Mouse (Mus musculus): ENCODE data around the gene Megf8. TPM values are rescaled to one million over a fixed set of nuclear protein-coding genes. Genes with fewer than 3 reads are reported as not detected.

The Megf8 gene
- polyA plus RNA-seq, 1 experiment from 2014 or later: 11.3 TPM

DNA sequence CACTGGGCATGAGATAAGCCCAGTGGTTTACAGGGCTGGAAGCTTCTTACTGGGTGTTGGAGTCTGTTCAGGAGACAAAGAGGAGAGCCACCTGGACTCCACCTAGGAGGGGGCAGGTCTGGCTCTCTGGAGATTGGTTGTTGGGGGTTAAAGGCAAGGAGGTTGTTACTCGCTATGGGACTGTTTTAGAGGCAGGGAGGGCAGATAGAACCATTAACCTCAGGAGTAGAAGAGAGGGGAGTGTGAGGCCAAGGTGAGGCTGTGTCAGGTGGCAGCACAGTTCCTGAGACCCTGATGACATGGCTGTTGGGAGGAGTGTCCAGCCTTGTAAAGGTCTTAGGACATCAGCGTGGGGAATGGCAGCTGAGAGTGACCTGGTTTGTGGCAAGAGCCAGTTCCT lies 32.8 kb upstream of the Megf8 start:
- H3K36me3 ChIP-seq (ENCODE audit: control insufficient read depth, insufficient read depth, low read length): peaks cover 17% of the 10 kb centered on the region
- H3K27me3 ChIP-seq (ENCODE audit: control insufficient read depth, insufficient read depth, low read length): no peaks in the 10 kb centered on the region
- ATAC-seq (ENCODE audit: low FRiP score) (no peak), DNase-seq (ENCODE audit: low spot score) (no peak)
- no peaks in the 10 kb centered on the region for H3K9me3 ChIP-seq (ENCODE audit: control insufficient read depth, low read length)
- peaks cover 33% of the 10 kb centered on the region for H3K4me1 ChIP-seq (replicated peaks; ENCODE audit: control insufficient read depth, insufficient read depth, low read length)
- H3K9ac ChIP-seq (ENCODE audit: low read depth, low read length): peak overlapping the region; percentile 76
- H3K4me2 ChIP-seq (replicated peaks; ENCODE audit: low read depth, low read length): peak overlapping the region; percentile 79
- whole genome bisulfite sequencing: 83% methylated on average over 2 of the region's 2 CpGs
- peak overlapping the region; percentile 57 for H3K4me3 ChIP-seq (ENCODE audit: low read depth, low read length)
- H3K27ac ChIP-seq (ENCODE audit: low read depth, low read length): no peak overlapping the region; the same call in 1 of the 2 replicates

DNA sequence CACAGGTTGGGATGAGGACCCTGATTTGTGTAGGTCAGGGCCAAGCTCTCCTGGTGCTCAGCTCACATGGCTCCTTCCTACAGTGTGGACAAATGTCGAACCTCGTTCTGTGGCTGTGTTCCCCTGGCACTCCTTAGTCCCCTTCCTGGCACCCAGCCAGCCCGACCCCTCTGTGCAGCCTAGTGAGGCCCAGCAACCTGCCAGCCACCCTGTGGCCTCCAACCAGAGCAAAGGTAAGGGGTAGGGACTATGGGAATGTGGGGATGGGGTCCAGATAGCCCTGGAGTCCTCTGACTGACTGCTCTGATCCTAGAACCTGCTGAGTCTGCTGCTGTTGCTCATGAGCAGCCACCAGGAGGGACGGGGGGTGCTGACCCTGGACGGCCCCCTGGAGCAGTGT lies 32.2 kb upstream of the Megf8 start:
- H3K4me1 ChIP-seq (replicated peaks; ENCODE audit: control insufficient read depth, insufficient read depth, low read length): peaks cover 32% of the 10 kb centered on the region
- H3K36me3 ChIP-seq (ENCODE audit: control insufficient read depth, insufficient read depth, low read length): peaks cover 22% of the 10 kb centered on the region
- DNase-seq (ENCODE audit: low spot score): no peak
- no peaks in the 10 kb centered on the region for H3K27me3 ChIP-seq (ENCODE audit: control insufficient read depth, insufficient read depth, low read length)
- H3K9me3 ChIP-seq (ENCODE audit: control insufficient read depth, low read length): no peaks in the 10 kb centered on the region
- no peak overlapping the region for H3K27ac ChIP-seq (ENCODE audit: low read depth, low read length)
- no peak for ATAC-seq (ENCODE audit: low FRiP score)
- WGBS: 88% methylated on average over 5 of the region's 5 CpGs
- H3K9ac ChIP-seq (ENCODE audit: low read depth, low read length): peak overlapping the region; percentile 23
- no peak overlapping the region for H3K4me3 ChIP-seq (ENCODE audit: low read depth, low read length)
- 0 out of 2 replicates have a peak overlapping the region, but pooled peaks have one; percentile 5 for H3K4me2 ChIP-seq (replicated peaks; ENCODE audit: low read depth, low read length)

DNA sequence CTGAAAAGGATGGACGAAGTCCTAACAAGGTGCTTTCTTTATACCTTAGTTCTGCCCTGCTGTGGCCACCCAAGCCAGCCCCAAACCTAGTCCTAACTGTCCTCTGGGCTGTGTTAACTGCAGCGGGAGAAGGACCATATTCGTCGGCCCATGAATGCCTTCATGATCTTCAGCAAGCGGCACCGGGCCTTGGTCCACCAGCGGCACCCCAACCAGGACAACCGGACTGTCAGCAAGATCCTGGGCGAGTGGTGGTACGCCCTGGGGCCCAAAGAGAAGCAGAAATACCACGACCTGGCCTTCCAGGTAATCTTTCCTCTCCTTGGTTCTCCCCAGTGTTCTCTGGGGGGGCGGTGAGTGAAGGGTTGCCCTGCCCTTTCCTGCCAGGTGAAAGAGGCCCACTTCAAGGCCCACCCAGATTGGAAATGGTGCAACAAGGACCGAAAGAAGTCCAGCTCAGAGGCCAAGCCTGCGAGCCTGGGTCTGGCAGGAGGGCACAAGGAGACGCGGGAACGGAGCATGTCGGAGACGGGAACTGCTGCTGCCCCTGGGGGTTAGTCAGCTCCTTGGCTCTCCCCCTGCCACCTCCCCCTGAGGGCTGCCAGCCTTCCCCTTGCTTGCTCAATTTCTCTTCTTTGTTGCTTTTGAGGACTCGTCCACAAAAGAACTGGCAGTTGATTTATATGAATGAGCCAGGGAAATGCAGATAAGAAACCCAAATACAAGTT lies 31.3 kb upstream of the Megf8 start:
- H3K27ac ChIP-seq (ENCODE audit: low read depth, low read length): no peak overlapping the region
- no peak overlapping the region for H3K4me3 ChIP-seq (ENCODE audit: low read depth, low read length)
- no peak overlapping the region for H3K9ac ChIP-seq (ENCODE audit: low read depth, low read length)
- H3K9me3 ChIP-seq (ENCODE audit: control insufficient read depth, low read length): no peaks in the 10 kb centered on the region
- peaks cover 23% of the 10 kb centered on the region for H3K4me1 ChIP-seq (replicated peaks; ENCODE audit: control insufficient read depth, insufficient read depth, low read length)
- DNase-seq (ENCODE audit: low spot score) (no peak), ATAC-seq (ENCODE audit: low FRiP score) (no peak)
- H3K27me3 ChIP-seq (ENCODE audit: control insufficient read depth, insufficient read depth, low read length): no peaks in the 10 kb centered on the region
- WGBS: 93% methylated on average over 20 of the region's 20 CpGs
- no peak overlapping the region for H3K4me2 ChIP-seq (replicated peaks; ENCODE audit: low read depth, low read length)
- H3K36me3 ChIP-seq (ENCODE audit: control insufficient read depth, insufficient read depth, low read length): peaks cover 31% of the 10 kb centered on the region

DNA sequence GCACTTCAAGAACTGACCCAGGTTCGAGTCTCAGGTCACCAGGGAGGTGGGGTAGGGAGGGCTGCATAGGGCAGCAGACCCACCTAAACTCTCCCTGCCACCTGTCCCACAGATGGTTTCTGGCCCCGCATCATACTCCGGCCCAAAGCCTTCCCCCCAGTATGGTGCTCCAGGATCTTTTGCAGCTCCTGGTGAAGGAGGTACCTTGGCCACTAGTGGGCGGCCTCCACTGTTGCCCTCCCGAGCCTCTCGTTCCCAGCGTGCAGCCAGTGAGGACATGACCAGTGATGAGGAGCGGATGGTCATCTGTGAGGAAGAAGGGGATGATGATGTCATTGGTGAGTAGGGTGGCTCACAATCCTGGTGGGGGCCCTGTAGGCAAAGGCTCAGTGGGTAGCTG lies 30.0 kb upstream of the Megf8 start:
- H3K4me3 ChIP-seq (ENCODE audit: low read depth, low read length): no peak overlapping the region
- H3K9ac ChIP-seq (ENCODE audit: low read depth, low read length): no peak overlapping the region
- DNase-seq (ENCODE audit: low spot score): no peak
- no peak overlapping the region for H3K4me2 ChIP-seq (replicated peaks; ENCODE audit: low read depth, low read length)
- no peak overlapping the region for H3K27ac ChIP-seq (ENCODE audit: low read depth, low read length)
- H3K4me1 ChIP-seq (replicated peaks; ENCODE audit: control insufficient read depth, insufficient read depth, low read length): peaks cover 17% of the 10 kb centered on the region
- no peak for ATAC-seq (ENCODE audit: low FRiP score)
- 80% methylated on average over 8 of the region's 8 CpGs for WGBS
- no peaks in the 10 kb centered on the region for H3K27me3 ChIP-seq (ENCODE audit: control insufficient read depth, insufficient read depth, low read length)
- no peaks in the 10 kb centered on the region for H3K9me3 ChIP-seq (ENCODE audit: control insufficient read depth, low read length)
- peaks cover 32% of the 10 kb centered on the region for H3K36me3 ChIP-seq (ENCODE audit: control insufficient read depth, insufficient read depth, low read length)

DNA sequence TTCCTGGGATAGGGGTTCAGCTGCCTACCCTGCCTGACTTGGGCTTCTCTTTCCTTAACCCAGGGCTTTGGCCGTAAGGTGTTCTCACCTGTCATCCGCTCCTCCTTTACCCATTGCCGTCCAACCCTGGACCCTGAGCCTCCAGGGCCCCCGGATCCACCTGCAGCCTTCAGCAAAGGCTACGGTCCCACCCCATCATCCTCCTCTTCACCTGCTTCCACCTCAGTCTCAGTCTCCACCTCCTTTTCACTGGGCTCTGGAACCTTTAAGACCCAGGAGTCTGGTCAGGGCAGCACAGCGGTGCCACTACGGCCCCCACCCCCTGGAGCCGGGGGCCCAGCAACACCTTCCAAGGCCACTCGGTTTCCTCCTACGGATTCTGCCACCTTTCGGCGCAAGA lies 29.0 kb upstream of the Megf8 start:
- Histone ChIP-seq H3K4me3 (ENCODE audit: low read depth, low read length) (no peak overlapping the region), H3K27ac (ENCODE audit: low read depth, low read length) (no peak overlapping the region), H3K36me3 (ENCODE audit: control insufficient read depth, insufficient read depth, low read length) (peaks cover 38% of the 10 kb centered on the region), H3K9ac (ENCODE audit: low read depth, low read length) (no peak overlapping the region), H3K4me1 (replicated peaks; ENCODE audit: control insufficient read depth, insufficient read depth, low read length) (peaks cover 17% of the 10 kb centered on the region), H3K27me3 (ENCODE audit: control insufficient read depth, insufficient read depth, low read length) (no peaks in the 10 kb centered on the region), H3K9me3 (ENCODE audit: control insufficient read depth, low read length) (no peaks in the 10 kb centered on the region), H3K4me2 (replicated peaks; ENCODE audit: low read depth, low read length) (no peak overlapping the region)
- DNase-seq (ENCODE audit: low spot score) (no peak), ATAC-seq (ENCODE audit: low FRiP score) (no peak)
- WGBS: 99% methylated on average over 12 of the region's 12 CpGs

GRCm38 (mm10) chr7:25288721-25289120 lies 28.2 kb upstream of the Megf8 start:
- Histone ChIP-seq H3K27ac (ENCODE audit: low read depth, low read length) (no peak overlapping the region), H3K9me3 (ENCODE audit: control insufficient read depth, low read length) (no peaks in the 10 kb centered on the region), H3K4me2 (replicated peaks; ENCODE audit: low read depth, low read length) (no peak overlapping the region), H3K36me3 (ENCODE audit: control insufficient read depth, insufficient read depth, low read length) (peaks cover 42% of the 10 kb centered on the region), H3K4me3 (ENCODE audit: low read depth, low read length) (no peak overlapping the region), H3K4me1 (replicated peaks; ENCODE audit: control insufficient read depth, insufficient read depth, low read length) (peaks cover 11% of the 10 kb centered on the region), H3K9ac (ENCODE audit: low read depth, low read length) (no peak overlapping the region), H3K27me3 (ENCODE audit: control insufficient read depth, insufficient read depth, low read length) (no peaks in the 10 kb centered on the region)
- ATAC-seq (ENCODE audit: low FRiP score) (no peak), DNase-seq (ENCODE audit: low spot score) (no peak)
- 96% methylated on average over 3 of the region's 3 CpGs for WGBS

DNA sequence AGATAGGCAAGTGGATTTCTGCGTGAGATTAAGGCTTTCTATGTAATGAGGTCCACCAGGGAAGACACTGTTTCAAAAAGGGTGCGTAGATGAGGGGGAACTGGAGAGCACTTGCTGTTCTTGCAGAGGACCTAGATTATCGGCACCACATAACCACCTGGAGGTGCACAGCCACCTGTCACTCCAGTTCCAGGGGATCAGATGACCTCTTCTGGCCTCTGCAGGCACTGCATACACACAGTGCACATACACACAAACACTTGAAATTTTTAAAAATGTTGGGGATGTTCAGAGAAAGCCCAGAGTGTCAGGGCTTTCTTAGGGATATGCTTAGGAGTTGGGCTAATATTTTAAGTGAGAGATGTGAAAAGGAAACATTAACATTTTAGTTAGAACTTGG lies 27.0 kb upstream of the Megf8 start:
- 95% methylated on average over 3 of the region's 3 CpGs for WGBS
- DNase-seq (ENCODE audit: low spot score): no peak
- Histone ChIP-seq H3K27ac (ENCODE audit: low read depth, low read length) (no peak overlapping the region), H3K36me3 (ENCODE audit: control insufficient read depth, insufficient read depth, low read length) (peaks cover 42% of the 10 kb centered on the region), H3K4me2 (replicated peaks; ENCODE audit: low read depth, low read length) (no peak overlapping the region), H3K27me3 (ENCODE audit: control insufficient read depth, insufficient read depth, low read length) (no peaks in the 10 kb centered on the region), H3K9me3 (ENCODE audit: control insufficient read depth, low read length) (no peaks in the 10 kb centered on the region), H3K9ac (ENCODE audit: low read depth, low read length) (no peak overlapping the region), H3K4me3 (ENCODE audit: low read depth, low read length) (no peak overlapping the region), H3K4me1 (replicated peaks; ENCODE audit: control insufficient read depth, insufficient read depth, low read length) (peaks cover under 1% of the 10 kb centered on the region; the same call in 1 of the 2 replicates)
- ATAC-seq (ENCODE audit: low FRiP score): no peak

DNA sequence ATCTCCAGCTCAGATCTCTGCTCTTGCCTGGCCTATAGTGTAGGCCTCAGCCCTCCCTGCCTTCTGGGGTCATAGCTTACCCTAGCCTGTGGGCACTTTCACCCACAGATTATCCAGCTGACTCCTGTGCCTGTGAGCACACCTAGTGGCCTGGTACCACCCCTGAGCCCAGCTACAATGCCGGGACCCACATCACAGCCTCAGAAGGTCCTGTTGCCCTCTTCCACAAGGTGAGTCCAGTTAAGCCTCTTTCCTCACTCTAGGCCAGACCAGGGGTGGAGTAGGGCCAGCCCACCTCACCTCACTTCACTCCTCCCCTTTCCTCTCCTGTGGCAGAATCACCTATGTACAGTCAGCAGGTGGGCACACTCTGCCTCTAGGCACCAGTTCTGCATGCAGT lies 26.5 kb upstream of the Megf8 start:
- ATAC-seq (ENCODE audit: low FRiP score): no peak
- Histone ChIP-seq H3K9me3 (ENCODE audit: control insufficient read depth, low read length) (no peaks in the 10 kb centered on the region), H3K27me3 (ENCODE audit: control insufficient read depth, insufficient read depth, low read length) (no peaks in the 10 kb centered on the region), H3K9ac (ENCODE audit: low read depth, low read length) (no peak overlapping the region), H3K4me2 (replicated peaks; ENCODE audit: low read depth, low read length) (no peak overlapping the region), H3K4me1 (replicated peaks; ENCODE audit: control insufficient read depth, insufficient read depth, low read length) (no peaks in the 10 kb centered on the region), H3K4me3 (ENCODE audit: low read depth, low read length) (no peak overlapping the region), H3K27ac (ENCODE audit: low read depth, low read length) (no peak overlapping the region), H3K36me3 (ENCODE audit: control insufficient read depth, insufficient read depth, low read length) (peaks cover 42% of the 10 kb centered on the region)
- WGBS: 95% methylated on average over 1 of the region's 1 CpGs
- no peak for DNase-seq (ENCODE audit: low spot score)

DNA sequence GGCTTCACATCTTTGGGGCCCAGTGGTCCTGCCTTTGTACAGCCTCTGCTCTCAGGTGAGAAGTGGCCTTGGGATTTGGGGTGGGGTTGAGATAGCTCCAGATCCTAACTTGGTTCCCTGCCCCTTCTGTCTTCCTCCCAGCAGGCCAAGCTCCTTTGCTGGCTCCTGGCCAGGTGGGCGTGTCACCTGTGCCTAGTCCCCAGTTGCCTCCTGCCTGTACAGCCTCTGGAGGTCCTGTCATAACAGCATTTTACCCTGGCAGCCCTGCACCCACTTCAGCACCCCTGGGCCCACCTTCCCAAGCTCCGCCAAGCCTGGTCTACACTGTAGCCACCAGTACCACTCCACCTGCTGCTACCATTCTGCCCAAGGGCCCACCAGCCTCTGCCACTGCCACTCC lies 26.1 kb upstream of the Megf8 start:
- Histone ChIP-seq H3K9ac (ENCODE audit: low read depth, low read length) (no peak overlapping the region), H3K4me3 (ENCODE audit: low read depth, low read length) (no peak overlapping the region), H3K27ac (ENCODE audit: low read depth, low read length) (no peak overlapping the region), H3K4me2 (replicated peaks; ENCODE audit: low read depth, low read length) (no peak overlapping the region), H3K9me3 (ENCODE audit: control insufficient read depth, low read length) (no peaks in the 10 kb centered on the region), H3K27me3 (ENCODE audit: control insufficient read depth, insufficient read depth, low read length) (no peaks in the 10 kb centered on the region), H3K36me3 (ENCODE audit: control insufficient read depth, insufficient read depth, low read length) (peaks cover 42% of the 10 kb centered on the region), H3K4me1 (replicated peaks; ENCODE audit: control insufficient read depth, insufficient read depth, low read length) (no peaks in the 10 kb centered on the region)
- ATAC-seq (ENCODE audit: low FRiP score): no peak
- DNase-seq (ENCODE audit: low spot score): no peak
- 94% methylated on average over 2 of the region's 2 CpGs for WGBS
